Mouse (Mus musculus) Patski (cell line): ENCODE measurements around the gene Rffl. TPM values are rescaled to one million over a fixed set of nuclear protein-coding genes. Genes with fewer than 3 reads are reported as not detected.
"Not testable (repeated sequence)": the region's sequence is repeated elsewhere in the genome, so short reads cannot be mapped to it uniquely, and the experiment has no call there.

Experiments used
- ATAC-seq: fragments of 100-300 bp; one replicate; pipeline ENCODE4 v1.8.0; 2021
- CTCF ChIA-PET: fragments of 350-600 bp; sonication (Branson Sonifier 250); formaldehyde crosslinking; loops from one replicate; lab custom pipeline; 2022; ENCODE audit warnings: inconsistent platforms; lab: Charles Lee
- POLR2A ChIA-PET: fragments of 350-600 bp; sonication (Branson Sonifier 250); formaldehyde crosslinking; loops from one replicate; lab custom pipeline; 2022; ENCODE audit warnings: antibody characterized with exemption, inconsistent platforms; lab: Charles Lee
- DNase-seq: peaks from one replicate; pipeline ENCODE4 v3.0.0-alpha.2; 2011; ENCODE audit warnings: low read depth, low spot score
- H3K27me3 ChIP-seq: fragments of 371-371 bp; one replicate; pipeline ENCODE4 v1.5.1; 2021
- CTCF ChIP-seq: fragments of 100-300 bp; IDR thresholded peaks from one replicate; pipeline ENCODE4 v1.5.1; 2021
- in situ Hi-C: fragments of 300-500 bp; cut with MboI; formaldehyde crosslinking; loops from 3 replicates; pipeline ENCODE4 v1.11.1; 2018; ENCODE audit warnings: low pct_unique_long_range_greater_than_20kb, mixed read lengths
- polyA plus RNA-seq: library from polyadenylated mRNA; unstranded; gene quantifications from one replicate; pipeline ENCODE4 v1.2.3, GENCODE M21; 2021

Gene Rffl
- polyA plus RNA-seq, 1 experiment from 2014 or later, result 12.7 TPM

DNA sequence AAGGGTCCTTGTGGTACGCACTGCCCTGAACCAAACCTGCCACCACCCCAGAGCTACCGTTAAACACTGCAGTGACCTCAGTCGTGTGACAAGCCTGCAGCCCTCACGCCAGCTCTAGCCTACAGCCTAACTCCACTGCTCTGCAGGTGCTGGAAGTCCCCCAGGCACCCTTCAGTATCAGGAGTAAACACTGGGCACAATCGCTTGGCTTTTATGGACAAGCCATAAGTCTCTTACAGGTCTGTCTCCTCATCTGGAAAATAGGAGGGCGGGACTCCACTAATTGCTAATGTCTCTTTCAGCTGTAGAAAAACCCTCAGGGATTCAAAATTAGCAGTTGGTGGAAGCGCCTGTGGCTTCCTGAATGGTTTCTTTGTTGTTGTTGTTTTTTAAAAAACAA, 33.8 kb downstream of the Rffl start:
- no peak for TF ChIP-seq CTCF
- CTCF ChIA-PET, result interaction anchor here (1.6 kb wide), 1 partner anchor 54 kb away, joined by 3 read pairs; no protein-coding TSS in a partner anchor
- in situ Hi-C loops, result no loop called here
- DNase-seq, result no peak
- no peak for ATAC-seq
- POLR2A ChIA-PET, result interaction anchor here (1.3 kb wide), 1 partner anchor 9 kb away, joined by 5 read pairs; no protein-coding TSS in a partner anchor
- no peaks in the 10 kb centered on the region for H3K27me3 ChIP-seq

DNA sequence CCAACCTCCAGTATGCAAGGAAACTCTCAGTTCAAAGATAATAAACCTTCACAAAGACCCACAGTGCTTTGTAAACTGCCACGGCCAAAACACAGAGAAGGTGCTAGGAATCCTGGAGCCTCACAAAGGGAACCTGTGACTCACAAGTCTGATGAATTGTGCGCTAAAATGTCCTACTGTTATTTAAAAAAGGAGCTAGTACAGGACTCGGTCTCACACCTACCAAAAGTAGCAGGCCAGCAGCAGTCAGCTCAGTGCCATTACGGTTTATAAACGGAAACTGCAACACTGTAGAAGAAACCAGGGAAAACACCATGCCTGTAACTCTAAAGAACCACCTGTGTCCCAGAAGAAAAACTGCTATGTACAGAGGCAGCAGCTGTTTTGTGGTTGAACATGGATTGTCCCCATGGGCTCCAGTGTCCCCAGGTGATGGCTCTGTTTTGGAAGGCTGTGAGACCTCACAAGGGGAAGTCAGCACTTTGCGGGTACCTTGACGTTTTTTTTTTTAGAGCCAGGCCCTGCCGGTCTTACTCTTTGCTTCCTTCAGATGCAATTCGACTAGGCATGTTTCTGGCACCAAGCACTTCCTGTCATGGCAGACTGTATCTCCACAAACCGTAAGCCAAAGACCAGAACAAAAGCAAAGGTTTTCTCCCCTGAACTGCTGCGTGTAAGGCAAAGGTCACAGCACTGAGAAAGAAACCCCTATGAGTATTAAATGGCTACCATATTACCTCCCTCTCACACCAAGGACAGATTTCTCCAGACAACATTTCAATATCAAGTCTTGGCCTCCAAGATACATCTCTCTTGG, 35.2 kb downstream of the Rffl start:
- POLR2A ChIA-PET, result interaction anchor here (1.3 kb wide), 1 partner anchor 11 kb away, joined by 5 read pairs; no protein-coding TSS in a partner anchor
- DNase-seq, result no peak
- H3K27me3 ChIP-seq, result no peaks in the 10 kb centered on the region
- ATAC-seq, result no peak
- TF ChIP-seq CTCF, result no peak
- CTCF ChIA-PET, result interaction anchor here (1.3 to 2.8 kb wide), 3 partner anchors 9 to 53 kb away, joined by 3 to 13 read pairs (median 3); no protein-coding TSS in a partner anchor
- in situ Hi-C loops, result no loop called here

GRCm38 (mm10) chr11:82834359-82834758, 36.7 kb downstream of the Rffl start:
- H3K27me3 ChIP-seq, DNase-seq, ATAC-seq, in situ Hi-C loops, POLR2A ChIA-PET: not testable (repeated sequence)
- CTCF ChIA-PET, result interaction anchor here (2.8 kb wide), 1 partner anchor 11 kb away, joined by 13 read pairs; no protein-coding TSS in a partner anchor

DNA sequence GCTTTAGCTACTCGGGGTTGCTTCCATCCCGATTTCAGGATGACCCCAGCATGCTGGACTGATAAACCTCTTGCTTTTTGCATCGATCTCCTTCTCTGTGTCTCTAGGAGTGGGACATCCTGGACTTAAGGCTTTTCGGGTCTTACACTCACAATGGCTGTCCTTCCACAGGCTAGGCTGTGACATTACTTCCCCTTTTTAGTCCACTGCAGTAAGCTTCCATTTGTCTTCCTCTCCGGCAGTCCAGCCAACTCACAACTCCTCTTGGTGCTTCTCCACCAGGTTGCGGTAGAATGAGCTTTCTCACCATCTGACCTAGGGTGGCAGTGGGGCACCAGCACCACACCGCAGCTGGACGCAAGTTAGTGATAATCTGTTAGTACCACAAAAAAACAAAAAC, 37.1 kb downstream of the Rffl start:
- H3K27me3 ChIP-seq, result no peaks in the 10 kb centered on the region
- ChIA-PET CTCF (interaction anchor here (2.8 kb wide), 1 partner anchor 11 kb away, joined by 13 read pairs; no protein-coding TSS in a partner anchor), POLR2A (interaction anchor here (0.7 kb wide), 1 partner anchor 9 kb away, joined by 8 read pairs; no protein-coding TSS in a partner anchor)
- ATAC-seq, result no peak
- DNase-seq, result no peak
- TF ChIP-seq CTCF, result no peak
- in situ Hi-C loops, result no loop called here

GRCm38 (mm10) chr11:82832402-82832801, 38.6 kb downstream of the Rffl start:
- ChIA-PET POLR2A (interaction anchor here (1.2 kb wide), 1 partner anchor 9 kb away, joined by 8 read pairs; no protein-coding TSS in a partner anchor), CTCF (interaction anchor here (0.7 to 4.1 kb wide), 2 partner anchors 12 to 13 kb away, joined by 3 to 16 read pairs; no protein-coding TSS in a partner anchor)
- DNase-seq, H3K27me3 ChIP-seq, in situ Hi-C loops, ATAC-seq: not testable (repeated sequence)

DNA sequence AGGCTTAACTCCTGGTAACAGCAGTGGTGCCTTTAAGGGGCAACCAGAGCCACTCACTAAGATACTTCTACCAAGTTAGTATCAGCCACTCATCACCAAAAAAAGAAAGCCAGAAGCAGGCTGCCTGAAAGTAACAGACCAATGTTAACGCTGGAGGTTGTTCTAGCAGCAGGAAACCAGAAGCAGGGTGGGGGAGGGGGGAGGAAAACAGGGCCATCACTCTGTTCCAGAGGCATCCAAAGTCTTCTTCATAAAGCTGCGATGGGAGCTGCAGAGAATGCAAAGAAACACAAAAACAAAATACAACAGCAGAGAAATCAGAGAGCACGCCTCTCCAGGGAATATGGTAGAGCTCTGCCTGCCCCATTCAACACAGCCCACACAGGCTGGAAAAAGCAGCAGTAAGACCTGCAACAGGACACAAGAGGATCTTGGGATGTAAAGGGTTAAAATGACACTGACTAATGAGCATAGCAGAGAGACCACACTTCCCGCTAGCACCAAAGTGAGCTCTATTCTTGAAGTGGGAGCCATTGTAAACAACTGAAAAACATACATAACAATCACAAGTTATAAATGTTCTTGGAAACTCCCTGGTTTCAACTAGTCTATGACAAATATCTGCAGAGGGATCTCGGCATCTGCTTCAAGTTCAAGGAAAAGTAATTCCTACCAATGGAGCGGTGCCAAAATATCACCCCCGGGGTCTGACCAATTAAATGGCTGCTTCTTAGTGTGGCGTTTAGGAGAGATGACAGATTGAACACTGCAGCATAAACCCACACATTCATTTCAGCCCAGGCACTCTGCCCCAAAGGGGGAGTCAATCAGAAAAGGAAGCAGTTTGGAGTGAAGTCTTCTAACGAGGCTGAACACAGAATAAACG, 39.8 kb downstream of the Rffl start:
- ATAC-seq (no peak), DNase-seq (no peak)
- no peak for TF ChIP-seq CTCF
- no peaks in the 10 kb centered on the region for H3K27me3 ChIP-seq
- in situ Hi-C loops, result no loop called here
- ChIA-PET CTCF (interaction anchor here (2.4 to 4.1 kb wide), 2 partner anchors 12 to 13 kb away, joined by 12 to 16 read pairs; no protein-coding TSS in a partner anchor), POLR2A (interaction anchor here (1.2 kb wide), 1 partner anchor 10 kb away, joined by 8 read pairs; no protein-coding TSS in a partner anchor)

DNA sequence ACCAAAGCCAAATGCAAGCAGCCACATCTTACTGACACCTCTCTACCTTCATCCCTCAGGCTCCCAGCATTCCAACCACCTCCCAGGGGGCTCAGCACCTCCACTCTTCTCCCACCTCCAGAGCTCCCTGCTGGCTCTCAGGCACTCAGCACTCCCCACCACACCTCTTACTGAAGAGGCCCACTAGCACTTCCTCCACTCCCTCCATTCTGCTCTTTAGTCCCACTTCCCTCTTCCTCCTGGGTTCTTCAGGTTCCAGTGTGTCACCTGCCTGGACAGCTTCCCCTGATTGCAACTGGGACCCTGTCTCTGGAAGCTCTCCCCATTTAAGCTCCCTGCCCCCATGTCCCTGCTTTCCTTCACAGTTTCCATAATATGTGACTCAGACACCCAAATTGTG, 44.2 kb downstream of the Rffl start:
- TF ChIP-seq CTCF, result no peak
- in situ Hi-C loops, result no loop called here
- ChIA-PET CTCF (interaction anchor here (2.4 kb wide), 1 partner anchor 8 kb away, joined by 6 read pairs; no protein-coding TSS in a partner anchor), POLR2A (interaction anchor here (0.8 kb wide), 1 partner anchor 48 kb away, joined by 3 read pairs; no protein-coding TSS in a partner anchor)
- no peaks in the 10 kb centered on the region for H3K27me3 ChIP-seq
- DNase-seq, result no peak
- ATAC-seq, result no peak

DNA sequence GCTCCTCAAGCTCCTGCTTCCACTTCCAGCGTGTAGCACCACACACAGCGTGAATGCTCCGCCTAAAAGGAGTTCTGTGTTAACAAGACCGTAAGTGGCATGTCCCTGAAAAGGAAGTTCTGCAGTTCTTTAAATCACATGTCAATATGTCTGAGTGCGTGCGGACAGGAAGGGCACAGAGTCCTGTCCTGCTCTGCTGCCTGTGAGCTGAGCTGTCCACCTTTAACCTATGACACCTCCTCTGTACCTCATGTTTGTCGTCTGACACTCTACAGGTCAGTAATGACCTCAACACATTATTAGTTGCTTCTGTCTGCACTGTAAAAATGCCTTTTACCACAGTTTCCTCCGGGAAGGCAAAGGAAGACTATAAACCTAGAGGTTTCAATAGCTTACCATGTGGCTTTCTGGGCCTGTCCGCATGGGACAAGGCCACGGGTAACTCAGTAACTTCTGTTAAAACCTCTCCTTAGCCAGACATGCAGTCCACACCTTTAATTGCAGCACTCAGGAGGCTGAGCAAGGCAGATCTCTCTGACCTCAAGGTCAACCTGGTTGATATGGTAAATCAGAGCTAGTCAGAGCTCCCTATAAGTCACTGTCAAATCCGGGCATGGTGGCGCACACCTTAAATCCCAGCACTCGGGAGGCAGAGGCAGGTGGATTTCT, 50.1 kb downstream of the Rffl start:
- ChIA-PET POLR2A (no interaction called here), CTCF (interaction anchor here (0.7 to 2.7 kb wide), 2 partner anchors 13 to 25 kb away, joined by 3 to 18 read pairs; no protein-coding TSS in a partner anchor)
- DNase-seq, result no peak
- no peak for ATAC-seq
- no peak for TF ChIP-seq CTCF
- no peaks in the 10 kb centered on the region for H3K27me3 ChIP-seq
- in situ Hi-C loops, result no loop called here

GRCm38 (mm10) chr11:82819350-82819749, 51.7 kb downstream of the Rffl start:
- peak; percentile 73 for ATAC-seq
- DNase-seq, result peak; percentile 43
- TF ChIP-seq CTCF, result peak; percentile 95
- no peaks in the 10 kb centered on the region for H3K27me3 ChIP-seq
- in situ Hi-C loops, result loop anchor here (5.0 kb wide), 1 partner anchor 53 kb away; the partner anchor contains the start of gene Rffl
- ChIA-PET POLR2A (interaction anchor here (0.7 kb wide), 2 partner anchors 31 to 71 kb away, joined by 3 to 4 read pairs; partner anchors contain the start of gene Rad51d), CTCF (interaction anchor here (0.7 to 3.8 kb wide), 19 partner anchors 9 to 75 kb away, joined by 3 to 36 read pairs (median 6); partner anchors contain the start of genes Cct6b, Fndc8, Rad51d and Rffl)
